Mouse (Mus musculus) forebrain, embryonic 10.5 days (tissue): ENCODE data around the gene Gata3. TPM values are rescaled to one million over a fixed set of nuclear protein-coding genes. Genes with fewer than 3 reads are reported as not detected.

Experiments
- DNase-seq: peaks from one replicate; pipeline ENCODE4 v3.0.0-alpha.2; 2017; ENCODE audit warnings: low spot score; ENCODE audit errors: extremely low spot score
- H3K27ac ChIP-seq: fragments of 300-500 bp; sonication (generic); 2 replicates; pipeline ENCODE4 v1.5.1; 2016; ENCODE audit warnings: mild to moderate bottlenecking
- H3K27me3 ChIP-seq: fragments of 300-500 bp; sonication (generic); 2 replicates; pipeline ENCODE4 v1.6.1; 2016; ENCODE audit warnings: mild to moderate bottlenecking; ENCODE audit not compliant: poor library complexity, severe bottlenecking
- H3K36me3 ChIP-seq: fragments of 300-500 bp; sonication (generic); replicated peaks from 2 replicates; pipeline ENCODE4 v1.6.1; 2016; ENCODE audit warnings: mild to moderate bottlenecking, moderate library complexity
- H3K4me1 ChIP-seq: fragments of 300-500 bp; sonication (generic); 2 replicates; pipeline ENCODE4 v1.6.1; 2016
- H3K4me3 ChIP-seq: fragments of 300-500 bp; sonication (generic); 2 replicates; pipeline ENCODE4 v1.5.1; 2016; ENCODE audit warnings: mild to moderate bottlenecking, moderate library complexity
- H3K9me3 ChIP-seq: fragments of 300-500 bp; sonication (generic); 2 replicates; pipeline ENCODE4 v1.6.1; 2016; ENCODE audit warnings: mild to moderate bottlenecking, moderate library complexity
- WGBS: fragments of 180-500 bp; shearing (Covaris S2); methylation state at CpG from one replicate; pipeline ENCODE4 v1.1.7; 2016; 5-methylcytosine and 5-hydroxymethylcytosine counted together
- polyA plus RNA-seq: library from polyadenylated mRNA; unstranded; fragments of >200 nt; fragmentation: Nextera tagmentation; extraction: Ambion mirVana; gene quantifications from 2 replicates; pipeline ENCODE4 v1.2.1, GENCODE M21; 2016

The Gata3 gene
- polyA plus RNA-seq, 1 experiment from 2014 or later = 4.2 TPM

DNA sequence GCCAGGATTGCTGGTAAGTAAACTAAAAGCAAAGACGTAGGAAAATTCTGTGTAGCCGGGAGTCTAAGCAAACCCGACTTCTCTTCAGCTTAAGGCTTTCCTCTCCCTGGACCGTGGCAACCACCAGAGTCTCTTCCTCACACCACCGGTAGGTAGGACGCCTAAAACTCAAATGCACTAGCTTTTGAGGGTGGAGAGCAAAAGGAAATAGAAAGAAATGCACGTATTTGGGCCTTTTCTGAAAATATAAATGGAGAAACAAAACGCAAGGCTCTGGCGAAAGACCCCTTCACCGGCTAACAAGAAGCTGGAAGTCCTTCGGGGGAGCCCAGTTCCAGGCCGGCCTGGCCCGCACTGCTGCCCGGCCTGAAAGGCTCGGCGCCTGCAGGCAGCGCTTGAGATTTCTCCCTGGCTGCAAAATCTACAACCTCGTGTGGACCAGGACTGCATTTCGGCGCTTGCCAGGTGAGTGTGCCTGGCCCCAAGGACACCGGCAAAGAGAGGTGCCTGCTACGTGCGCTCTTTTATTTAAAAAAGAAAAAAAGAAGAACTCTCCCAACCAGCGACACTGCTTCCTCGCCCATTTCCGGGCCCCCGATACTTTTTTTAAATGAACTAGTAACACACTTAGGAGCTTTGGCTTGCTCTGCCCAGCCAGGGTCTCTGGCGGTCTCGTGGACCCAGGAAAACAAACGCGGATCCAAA lies 13.1 kb downstream of the Gata3 start:
- Histone ChIP-seq H3K9me3 (no peaks in the 10 kb centered on the region), H3K4me3 (peak overlapping the region; percentile 58), H3K4me1 (peaks cover 79% of the 10 kb centered on the region), H3K27me3 (peaks cover 99% of the 10 kb centered on the region), H3K27ac (peak overlapping the region; percentile 11; the same call in 1 of the 2 replicates), H3K36me3 (no peaks in the 10 kb centered on the region)
- under 1% methylated on average over 31 of the region's 31 CpGs for WGBS
- DNase-seq = peak; percentile 56

DNA sequence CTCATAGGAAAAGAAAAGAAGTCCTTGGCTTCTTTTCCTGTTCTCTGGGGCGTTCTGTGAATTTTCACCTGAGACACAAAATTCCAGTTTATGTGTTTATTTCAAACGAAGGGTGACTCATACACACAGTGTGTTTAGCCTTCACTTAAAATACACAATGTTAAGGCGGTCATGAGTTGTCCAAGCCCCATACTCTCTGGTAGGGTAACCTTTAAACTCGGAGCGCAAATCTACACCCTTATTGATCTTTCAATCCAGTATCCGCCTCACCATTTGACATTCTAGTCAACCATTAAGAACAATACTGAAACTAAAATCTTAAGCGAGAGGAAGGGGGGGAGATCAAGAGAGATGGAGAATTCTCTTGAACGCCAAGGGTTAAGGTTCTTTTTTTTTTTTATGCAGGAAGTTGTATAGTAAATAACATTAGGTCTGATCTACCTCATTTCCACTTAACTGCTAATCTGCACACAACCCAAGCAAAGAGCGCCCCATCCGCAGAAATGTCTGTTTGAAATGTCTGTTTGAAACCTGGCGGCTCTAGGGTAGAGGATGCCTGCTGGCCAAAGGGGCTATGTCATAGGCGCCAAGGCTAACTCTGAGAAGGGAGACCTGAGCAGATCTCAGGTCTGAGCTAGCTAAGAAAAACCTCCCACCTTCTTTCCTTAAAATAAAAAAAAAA lies 14.0 kb downstream of the Gata3 start:
- Histone ChIP-seq H3K36me3 (no peaks in the 10 kb centered on the region), H3K9me3 (no peaks in the 10 kb centered on the region), H3K27ac (no peak overlapping the region), H3K4me1 (peaks cover 79% of the 10 kb centered on the region), H3K4me3 (peak overlapping the region; percentile 58; the same call in 1 of the 2 replicates), H3K27me3 (peaks cover 99% of the 10 kb centered on the region)
- WGBS = 5% methylated on average over 12 of the region's 12 CpGs
- no peak for DNase-seq

DNA sequence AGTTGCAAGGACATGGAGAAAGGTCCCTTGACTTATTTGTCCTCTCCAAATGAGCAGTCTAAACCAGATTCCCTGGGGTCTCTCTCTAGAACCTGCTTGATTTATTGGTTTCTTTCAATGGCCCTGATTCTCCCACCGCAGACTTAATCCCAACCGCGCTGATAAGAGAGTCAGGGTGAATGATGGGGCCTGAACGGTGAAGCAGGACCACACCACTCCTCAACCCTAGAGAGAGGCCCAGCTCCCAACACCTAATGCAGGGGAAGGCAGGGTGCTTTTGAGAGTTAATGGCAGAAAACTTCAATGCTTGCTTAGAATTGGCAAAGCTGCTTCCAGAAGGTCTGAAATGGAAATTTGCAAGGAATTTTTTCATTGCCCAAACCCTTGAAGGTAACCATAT lies 14.6 kb downstream of the Gata3 start:
- H3K27ac ChIP-seq = no peak overlapping the region

DNA sequence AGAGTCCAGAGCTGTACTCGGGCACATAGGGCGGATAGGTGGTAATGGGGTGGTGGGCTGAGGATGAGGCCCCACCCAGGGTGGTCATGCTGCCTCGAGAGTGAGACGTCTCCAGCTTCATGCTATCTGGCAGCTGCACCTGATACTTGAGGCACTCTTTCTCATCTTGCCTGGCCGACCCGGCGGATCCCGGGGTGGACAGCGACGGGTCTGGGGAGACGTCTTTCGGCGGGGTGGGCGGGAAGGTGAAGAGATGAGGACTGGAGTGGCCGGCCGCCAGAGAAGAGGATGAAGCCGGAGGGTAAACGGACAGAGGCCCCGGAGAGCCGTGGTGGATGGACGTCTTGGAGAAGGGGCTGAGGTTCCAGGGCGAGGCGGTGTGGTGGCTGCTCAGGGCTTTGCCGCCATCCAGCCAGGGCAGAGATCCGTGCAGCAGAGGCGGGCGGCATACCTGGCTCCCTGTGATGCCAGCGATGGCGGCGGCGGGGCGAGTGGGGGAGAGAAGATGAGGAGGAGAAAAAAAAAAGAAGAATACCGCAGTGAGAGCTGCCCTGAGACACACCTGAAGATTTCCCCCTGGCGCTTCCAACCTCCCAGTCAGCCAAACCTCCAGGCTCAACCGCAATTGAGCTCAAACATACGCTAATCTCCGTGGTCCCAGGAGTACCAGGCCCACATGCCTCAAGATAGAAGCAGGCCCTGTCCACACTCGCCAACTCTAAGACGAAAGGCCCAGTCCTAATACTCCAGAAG lies 15.2 kb downstream of the Gata3 start:
- DNase-seq = peak; percentile 31
- 1% methylated on average over 39 of the region's 39 CpGs for WGBS
- no peaks in the 10 kb centered on the region for H3K36me3 ChIP-seq
- peaks cover 99% of the 10 kb centered on the region for H3K27me3 ChIP-seq
- peak overlapping the region; percentile 28 for H3K4me3 ChIP-seq
- H3K9me3 ChIP-seq = no peaks in the 10 kb centered on the region
- peaks cover 73% of the 10 kb centered on the region for H3K4me1 ChIP-seq
- no peak overlapping the region for H3K27ac ChIP-seq

More for the DNA sequence above, 14.6 kb downstream of the Gata3 start:
- DNase-seq = peak; percentile 27
- no peaks in the 10 kb centered on the region for H3K36me3 ChIP-seq
- H3K27me3 ChIP-seq = peaks cover 99% of the 10 kb centered on the region
- 4% methylated on average over 4 of the region's 4 CpGs for WGBS
- no peaks in the 10 kb centered on the region for H3K9me3 ChIP-seq
- H3K4me3 ChIP-seq = peak overlapping the region; percentile 28; the same call in 1 of the 2 replicates
- H3K4me1 ChIP-seq = peaks cover 75% of the 10 kb centered on the region

DNA sequence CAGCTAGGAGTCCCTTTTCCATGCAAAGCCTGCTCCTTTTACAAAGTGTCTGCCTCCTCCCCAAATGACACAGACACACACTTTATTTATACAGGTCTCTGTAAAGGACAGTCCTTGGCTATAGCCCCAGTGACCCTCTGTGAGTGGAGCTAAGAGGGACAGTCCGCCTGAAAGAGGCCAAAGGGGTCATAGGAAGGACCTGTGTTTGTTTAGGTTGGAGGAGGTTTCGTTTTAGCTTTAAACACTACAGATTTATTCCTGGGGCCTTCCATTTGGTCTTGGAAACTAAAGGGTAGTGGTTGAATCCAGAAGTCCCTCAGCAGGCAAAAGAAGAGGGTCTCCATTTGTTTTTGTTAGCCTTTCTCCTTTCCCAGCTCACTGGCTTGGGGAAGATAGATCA lies 16.1 kb downstream of the Gata3 start:
- H3K4me1 ChIP-seq = peaks cover 65% of the 10 kb centered on the region
- no peak for DNase-seq
- H3K36me3 ChIP-seq = no peaks in the 10 kb centered on the region
- H3K27me3 ChIP-seq = peaks cover 100% of the 10 kb centered on the region
- no peaks in the 10 kb centered on the region for H3K9me3 ChIP-seq
- 10% methylated on average over 2 of the region's 2 CpGs for WGBS
- H3K4me3 ChIP-seq = no peak overlapping the region
- no peak overlapping the region for H3K27ac ChIP-seq

DNA sequence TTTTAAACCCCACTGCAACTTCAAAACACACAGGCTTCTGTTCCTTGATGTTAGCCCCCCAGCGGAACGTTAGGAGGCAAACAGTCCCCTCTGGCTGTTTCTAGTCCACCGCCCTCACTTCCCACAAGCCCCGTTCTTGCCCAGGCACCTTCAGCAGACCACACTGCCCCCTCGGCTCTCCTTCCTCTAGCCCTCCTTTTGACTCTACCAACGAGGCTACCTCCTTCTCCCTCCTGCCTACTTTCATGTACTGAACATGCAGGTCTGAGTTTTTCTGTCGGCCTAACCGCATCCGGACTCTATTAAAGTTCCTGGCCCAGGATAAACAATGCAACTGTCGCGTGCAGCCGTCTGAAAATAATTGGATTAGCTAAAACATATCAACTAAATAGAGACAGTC lies 17.2 kb downstream of the Gata3 start:
- H3K4me1 ChIP-seq = peaks cover 56% of the 10 kb centered on the region
- no peaks in the 10 kb centered on the region for H3K9me3 ChIP-seq
- 2% methylated on average over 12 of the region's 12 CpGs for WGBS
- H3K4me3 ChIP-seq = peak overlapping the region; percentile 34
- peaks cover 100% of the 10 kb centered on the region for H3K27me3 ChIP-seq
- no peak overlapping the region for H3K27ac ChIP-seq
- DNase-seq = peak; percentile 49
- no peaks in the 10 kb centered on the region for H3K36me3 ChIP-seq

DNA sequence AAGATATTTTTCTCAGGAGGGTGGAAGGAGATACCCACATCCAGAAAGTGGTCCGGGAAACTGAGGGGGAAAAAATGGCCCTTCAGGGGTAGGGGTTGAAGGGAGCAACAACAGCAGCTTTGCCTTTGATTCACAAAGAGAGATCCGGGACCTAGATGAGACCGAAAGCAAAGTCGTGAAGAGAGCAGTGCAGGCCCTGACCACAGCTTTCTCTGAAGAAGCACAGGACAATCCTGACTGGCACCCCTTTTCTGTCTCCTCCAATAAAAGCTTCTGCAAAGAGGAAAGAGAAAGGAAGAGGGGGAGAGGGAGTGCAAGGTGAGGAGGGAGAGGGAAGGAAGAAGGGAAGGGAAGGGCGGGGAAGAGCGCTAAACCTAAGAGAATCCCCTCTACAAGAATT lies 18.0 kb downstream of the Gata3 start:
- WGBS = 5% methylated on average over 6 of the region's 6 CpGs
- H3K4me1 ChIP-seq = peaks cover 48% of the 10 kb centered on the region
- no peak overlapping the region for H3K27ac ChIP-seq
- no peaks in the 10 kb centered on the region for H3K36me3 ChIP-seq
- H3K4me3 ChIP-seq = no peak overlapping the region
- no peak for DNase-seq
- peaks cover 94% of the 10 kb centered on the region for H3K27me3 ChIP-seq
- no peaks in the 10 kb centered on the region for H3K9me3 ChIP-seq

DNA sequence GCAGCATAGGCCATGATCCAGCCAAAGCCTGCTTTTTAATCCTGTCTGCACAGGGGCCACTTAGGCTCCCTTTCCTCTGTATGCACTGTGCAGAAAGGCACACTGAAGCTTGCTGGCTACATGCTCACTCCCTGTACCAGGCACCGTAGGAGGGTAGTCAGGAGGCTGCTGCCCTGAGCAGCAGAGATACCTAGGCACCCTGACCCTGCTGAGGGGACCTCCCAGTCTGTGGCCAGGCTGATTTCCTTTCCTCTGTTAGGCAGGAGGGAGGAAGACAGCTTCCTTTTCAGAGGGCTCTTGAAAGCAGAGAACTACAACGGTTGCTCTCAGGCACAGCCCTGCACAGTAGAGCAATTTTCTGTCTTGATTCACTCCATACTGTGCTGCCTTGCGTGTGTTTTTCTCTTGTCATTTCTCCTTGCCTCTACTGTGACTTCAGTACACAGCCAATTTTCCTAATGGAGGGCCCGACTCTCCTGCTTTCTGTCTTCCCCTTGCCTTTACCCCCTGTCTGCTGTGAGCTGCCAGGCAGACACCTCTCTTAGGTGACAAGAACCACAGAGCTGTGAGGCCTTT lies 18.6 kb downstream of the Gata3 start:
- no peaks in the 10 kb centered on the region for H3K36me3 ChIP-seq
- H3K27me3 ChIP-seq = peaks cover 91% of the 10 kb centered on the region
- H3K27ac ChIP-seq = no peak overlapping the region
- 16% methylated on average over 4 of the region's 4 CpGs for WGBS
- no peak overlapping the region for H3K4me3 ChIP-seq
- peaks cover 46% of the 10 kb centered on the region for H3K4me1 ChIP-seq
- no peaks in the 10 kb centered on the region for H3K9me3 ChIP-seq
- DNase-seq = no peak

DNA sequence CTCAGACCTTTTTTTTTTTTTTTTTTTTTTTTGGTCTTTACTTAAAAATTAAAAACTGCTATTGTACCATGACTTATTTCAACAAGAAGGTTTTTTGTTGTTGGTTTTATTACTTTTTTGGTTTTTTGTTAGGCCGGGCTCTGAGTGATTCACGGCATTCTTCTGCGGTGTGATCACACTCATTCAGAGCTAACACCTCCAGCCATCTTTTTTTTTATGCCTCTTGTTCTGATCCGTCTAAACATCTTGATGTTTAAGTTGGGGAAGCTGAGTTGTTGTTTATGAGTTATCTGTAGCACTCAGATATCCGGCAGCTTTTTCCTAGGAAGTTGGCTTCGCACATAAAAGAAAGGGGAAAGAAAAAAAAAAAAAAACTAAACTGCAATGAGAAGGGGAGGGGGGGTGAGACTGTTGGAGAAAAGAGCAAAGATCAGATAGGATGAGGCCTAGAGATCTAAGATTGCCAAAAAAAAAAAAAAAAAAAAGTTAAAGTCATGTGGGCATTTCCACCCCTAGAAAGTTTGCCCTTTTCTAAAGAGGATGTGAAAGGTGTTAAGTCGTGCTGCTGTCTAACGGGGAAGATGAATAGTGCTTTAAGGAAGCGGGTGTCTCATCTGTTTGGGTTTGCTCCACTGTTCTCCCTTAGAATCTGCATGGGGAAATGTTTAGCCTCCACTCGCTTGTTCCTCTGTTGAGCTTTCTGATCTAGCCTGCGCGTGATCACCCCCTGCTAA lies 22.6 kb downstream of the Gata3 start:
- Histone ChIP-seq H3K36me3 (no peaks in the 10 kb centered on the region), H3K4me3 (no peak overlapping the region), H3K4me1 (peaks cover 17% of the 10 kb centered on the region), H3K27me3 (peaks cover 52% of the 10 kb centered on the region), H3K27ac (no peak overlapping the region), H3K9me3 (no peaks in the 10 kb centered on the region)
- 77% methylated on average over 12 of the region's 12 CpGs for WGBS
- no peak for DNase-seq

DNA sequence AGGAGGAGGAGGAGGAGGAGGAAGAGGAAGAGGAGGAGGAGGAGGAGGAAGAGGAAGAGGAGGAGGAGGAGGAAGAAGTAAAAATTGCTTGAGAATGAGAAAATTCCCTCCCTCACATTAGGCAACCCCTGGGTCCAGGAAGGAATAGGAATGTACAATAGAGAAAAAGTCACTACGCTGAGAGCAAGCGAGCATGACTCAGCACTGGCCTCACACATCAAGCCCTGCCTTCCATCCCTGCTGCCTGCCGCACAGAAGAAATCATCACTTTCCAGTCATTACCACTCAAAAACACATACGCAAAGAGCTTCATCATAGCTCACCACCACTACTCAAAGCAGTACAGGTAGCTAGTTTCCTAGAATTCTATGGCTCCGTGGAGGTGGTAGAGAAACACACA lies 29.1 kb downstream of the Gata3 start:
- Histone ChIP-seq H3K36me3 (no peaks in the 10 kb centered on the region), H3K4me1 (peaks cover 7% of the 10 kb centered on the region; the same call in 1 of the 2 replicates), H3K9me3 (no peaks in the 10 kb centered on the region), H3K27ac (no peak overlapping the region), H3K4me3 (no peak overlapping the region), H3K27me3 (no peaks in the 10 kb centered on the region)
- WGBS = 85% methylated on average over 5 of the region's 5 CpGs
- no peak for DNase-seq

DNA sequence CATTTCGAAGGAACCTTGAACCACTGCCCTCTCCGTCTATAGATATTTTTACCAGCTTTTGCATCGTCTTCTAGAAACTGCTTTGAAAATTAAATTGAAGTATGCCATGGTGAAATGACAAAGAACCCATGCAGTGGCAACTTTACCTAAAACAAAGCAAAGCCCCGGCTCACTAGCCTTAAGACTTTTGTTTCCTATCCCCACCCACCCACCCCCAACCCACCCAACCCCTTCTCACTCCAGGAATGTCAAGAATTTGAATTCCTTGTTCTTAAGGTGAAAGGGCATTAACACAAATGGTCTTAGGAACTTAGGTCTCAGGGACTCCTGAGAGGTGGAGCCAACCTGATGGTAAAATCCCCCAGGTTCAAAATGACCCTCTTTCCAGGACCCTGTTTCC lies 34.0 kb downstream of the Gata3 start:
- H3K4me1 ChIP-seq = peaks cover 17% of the 10 kb centered on the region
- H3K27me3 ChIP-seq = peaks cover 7% of the 10 kb centered on the region; the same call in 1 of the 2 replicates
- H3K4me3 ChIP-seq = no peak overlapping the region
- H3K9me3 ChIP-seq = no peaks in the 10 kb centered on the region
- no peaks in the 10 kb centered on the region for H3K36me3 ChIP-seq
- no peak overlapping the region for H3K27ac ChIP-seq
- no peak for DNase-seq
- 28% methylated on average over 3 of the region's 4 CpGs for WGBS
